Mouse (Mus musculus) lung, embryonic 14.5 days (tissue): ENCODE data around the gene Sf1. TPM values are rescaled to one million over a fixed set of nuclear protein-coding genes. Genes with fewer than 3 reads are reported as not detected.

ENCODE experiments used
- ATAC-seq: fragments of 200-750 bp; cut with Nextera tagmentation; 2 replicates; pipeline ENCODE4 v1.8.0; 2017; ENCODE audit warnings: mild to moderate bottlenecking, moderate TSS enrichment, moderate library complexity; ENCODE audit not compliant: insufficient read depth
- DNase-seq: peaks from one replicate; pipeline ENCODE4 v3.0.0-alpha.2; 2015
- H3K27ac ChIP-seq: fragments of 300-500 bp; sonication (generic); 2 replicates; pipeline ENCODE4 v1.5.1; 2014; ENCODE audit warnings: low read depth, mild to moderate bottlenecking, moderate library complexity
- H3K27me3 ChIP-seq: fragments of 300-500 bp; sonication (generic); 2 replicates; pipeline ENCODE4 v1.6.1; 2014; ENCODE audit warnings: low read length, control low read depth; ENCODE audit not compliant: insufficient read depth
- H3K36me3 ChIP-seq: fragments of 300-500 bp; sonication (generic); 2 replicates; pipeline ENCODE4 v1.6.1; 2014; ENCODE audit warnings: control low read depth; ENCODE audit not compliant: insufficient read depth
- H3K4me1 ChIP-seq: fragments of 300-500 bp; sonication (generic); 2 replicates; pipeline ENCODE4 v1.6.1; 2014; ENCODE audit warnings: antibody characterized with exemption, control low read depth; ENCODE audit not compliant: insufficient read depth
- H3K4me2 ChIP-seq: fragments of 300-500 bp; sonication (generic); 2 replicates; pipeline ENCODE4 v1.6.1; 2014; ENCODE audit warnings: mild to moderate bottlenecking
- H3K4me3 ChIP-seq: fragments of 300-500 bp; sonication (generic); 2 replicates; pipeline ENCODE4 v1.5.1; 2014; ENCODE audit warnings: low read depth, low read length
- H3K9ac ChIP-seq: fragments of 300-500 bp; sonication (generic); 2 replicates; pipeline ENCODE4 v1.6.1; 2014
- H3K9me3 ChIP-seq: fragments of 300-500 bp; sonication (generic); 2 replicates; pipeline ENCODE4 v1.6.1; 2016; ENCODE audit warnings: low read depth, low read length, control low read depth
- CTCF ChIP-seq: IDR thresholded peaks from 2 replicates; pipeline ENCODE4 v1.5.1; 2016; ENCODE audit warnings: antibody characterized with exemption, low read depth
- WGBS: fragments of 180-500 bp; shearing (Covaris S2); extraction: QIAGEN DNeasy Blood & Tissue Kit; methylation state at CpG from one replicate; pipeline ENCODE4 v1.1.7; 2014; 5-methylcytosine and 5-hydroxymethylcytosine counted together
- polyA plus RNA-seq: library from polyadenylated mRNA; unstranded; fragments of >200 nt; fragmentation: Nextera tagmentation; extraction: Ambion mirVana; gene quantifications from 2 replicates; pipeline ENCODE4 v1.2.1, GENCODE M21; 2014

The Sf1 gene
- polyA plus RNA-seq, 1 experiment from 2014 or later, result 200 TPM

DNA sequence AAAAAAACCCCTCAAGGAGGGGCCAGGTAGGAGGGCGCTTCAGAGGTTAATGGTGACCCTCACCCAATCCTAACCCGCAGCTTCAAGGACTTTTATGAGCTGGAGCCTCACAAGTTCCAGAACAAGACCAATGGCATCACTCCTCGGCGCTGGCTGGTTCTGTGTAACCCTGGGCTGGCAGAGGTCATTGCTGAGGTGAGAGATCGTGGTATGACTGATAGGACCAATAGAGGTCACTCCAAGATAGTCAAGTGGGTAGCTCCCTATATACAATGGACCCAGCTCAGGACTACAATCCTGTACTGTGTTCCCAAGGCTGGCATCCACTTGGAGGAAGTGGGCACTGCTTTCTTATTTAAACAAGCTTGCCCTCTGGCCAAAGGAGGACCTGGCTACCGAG, 26.8 kb downstream of the Sf1 start:
- no peak overlapping the region for H3K4me3 ChIP-seq
- no peak for TF ChIP-seq CTCF
- no peaks in the 10 kb centered on the region for H3K36me3 ChIP-seq
- peak overlapping the region; percentile 59 for H3K4me2 ChIP-seq
- no peak overlapping the region for H3K27ac ChIP-seq
- H3K9me3 ChIP-seq, result no peaks in the 10 kb centered on the region
- 51% methylated on average over 6 of the region's 6 CpGs for WGBS
- ATAC-seq (no peak), DNase-seq (no peak)
- H3K4me1 ChIP-seq, result no peaks in the 10 kb centered on the region
- no peak overlapping the region for H3K9ac ChIP-seq
- H3K27me3 ChIP-seq, result no peaks in the 10 kb centered on the region

DNA sequence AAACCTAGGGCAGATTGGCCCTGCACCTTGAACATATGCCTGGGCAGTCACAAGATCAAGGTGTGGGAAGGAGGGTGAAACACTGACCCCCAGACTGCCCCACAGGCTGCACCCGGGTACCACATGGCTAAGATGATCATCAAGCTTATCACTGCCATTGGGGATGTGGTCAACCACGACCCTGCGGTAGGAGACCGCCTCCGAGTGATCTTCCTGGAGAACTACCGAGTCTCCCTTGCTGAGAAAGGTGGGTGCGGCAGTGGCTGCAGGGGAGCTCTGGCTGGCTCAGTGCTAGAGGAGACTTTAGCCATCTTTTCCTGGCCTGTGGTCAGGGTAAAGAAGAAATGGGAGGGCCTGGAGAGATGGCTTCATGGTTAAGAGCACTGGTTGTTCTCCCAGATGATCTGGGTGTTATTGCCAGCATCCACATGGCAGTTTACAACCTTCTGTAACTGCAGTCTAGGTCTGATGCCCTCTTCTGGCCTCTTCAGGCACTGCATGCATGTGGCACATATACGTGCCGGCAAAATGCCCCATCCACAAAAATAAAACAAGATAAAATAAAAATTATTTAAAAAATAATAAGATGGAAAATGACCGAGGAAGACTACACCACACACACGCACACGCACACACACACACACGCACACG, 29.4 kb downstream of the Sf1 start:
- Histone ChIP-seq H3K4me2 (no peak overlapping the region), H3K36me3 (no peaks in the 10 kb centered on the region), H3K4me1 (no peaks in the 10 kb centered on the region), H3K4me3 (no peak overlapping the region), H3K9me3 (no peaks in the 10 kb centered on the region), H3K27me3 (0 out of 2 replicates have a peak, but pooled peaks cover under 1% of the 10 kb centered on the region), H3K27ac (no peak overlapping the region), H3K9ac (no peak overlapping the region)
- peak; percentile 46 for TF ChIP-seq CTCF
- ATAC-seq, result no peak
- DNase-seq, result no peak
- WGBS, result 90% methylated on average over 14 of the region's 14 CpGs

DNA sequence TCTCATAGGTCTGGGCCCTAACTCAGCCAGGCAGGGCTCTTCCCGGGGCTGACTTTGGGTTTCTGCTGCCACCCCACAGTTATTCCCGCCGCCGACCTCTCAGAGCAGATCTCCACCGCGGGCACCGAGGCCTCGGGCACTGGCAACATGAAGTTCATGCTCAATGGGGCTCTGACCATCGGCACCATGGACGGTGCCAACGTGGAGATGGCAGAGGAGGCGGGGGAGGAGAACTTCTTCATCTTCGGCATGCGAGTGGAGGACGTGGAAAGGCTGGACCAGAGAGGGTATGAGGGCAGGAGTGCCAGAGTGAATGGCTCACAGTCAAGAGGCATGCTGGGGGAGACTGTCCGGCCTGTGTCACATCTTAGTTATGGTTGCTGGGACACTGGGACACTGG, 30.1 kb downstream of the Sf1 start:
- no peak overlapping the region for H3K4me2 ChIP-seq
- H3K27ac ChIP-seq, result no peak overlapping the region
- H3K9me3 ChIP-seq, result no peaks in the 10 kb centered on the region
- no peak overlapping the region for H3K9ac ChIP-seq
- DNase-seq (no peak), ATAC-seq (no peak)
- no peak overlapping the region for H3K4me3 ChIP-seq
- H3K4me1 ChIP-seq, result no peaks in the 10 kb centered on the region
- H3K36me3 ChIP-seq, result no peaks in the 10 kb centered on the region
- WGBS, result 86% methylated on average over 16 of the region's 16 CpGs
- TF ChIP-seq CTCF, result no peak
- 0 out of 2 replicates have a peak, but pooled peaks cover 4% of the 10 kb centered on the region for H3K27me3 ChIP-seq

DNA sequence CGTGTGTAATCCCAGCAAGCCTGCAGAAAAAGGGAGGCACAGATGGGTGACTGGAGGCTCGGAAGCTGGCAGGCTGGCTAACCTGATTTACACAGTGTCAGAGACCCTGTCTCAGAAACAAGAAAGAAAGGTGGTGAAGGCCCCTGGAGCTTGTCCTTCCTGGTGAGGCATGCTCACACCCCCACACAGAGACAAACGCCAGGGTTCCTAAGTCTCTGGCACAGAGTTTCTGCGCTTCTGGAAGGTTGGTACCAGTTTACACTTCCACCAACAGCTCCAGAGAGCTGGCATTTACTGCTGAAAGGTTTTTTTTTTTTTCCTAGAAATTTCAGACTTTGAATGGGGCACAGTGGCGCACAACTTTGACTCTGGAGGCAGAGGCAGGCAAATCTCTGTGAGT, 32.7 kb downstream of the Sf1 start:
- Histone ChIP-seq H3K4me1 (no peaks in the 10 kb centered on the region), H3K4me3 (no peak overlapping the region), H3K27ac (no peak overlapping the region), H3K9me3 (no peaks in the 10 kb centered on the region), H3K27me3 (peaks cover 18% of the 10 kb centered on the region), H3K4me2 (no peak overlapping the region), H3K9ac (no peak overlapping the region), H3K36me3 (no peaks in the 10 kb centered on the region)
- ATAC-seq (no peak), DNase-seq (no peak)
- TF ChIP-seq CTCF, result no peak
- WGBS, result 81% methylated on average over 5 of the region's 5 CpGs

DNA sequence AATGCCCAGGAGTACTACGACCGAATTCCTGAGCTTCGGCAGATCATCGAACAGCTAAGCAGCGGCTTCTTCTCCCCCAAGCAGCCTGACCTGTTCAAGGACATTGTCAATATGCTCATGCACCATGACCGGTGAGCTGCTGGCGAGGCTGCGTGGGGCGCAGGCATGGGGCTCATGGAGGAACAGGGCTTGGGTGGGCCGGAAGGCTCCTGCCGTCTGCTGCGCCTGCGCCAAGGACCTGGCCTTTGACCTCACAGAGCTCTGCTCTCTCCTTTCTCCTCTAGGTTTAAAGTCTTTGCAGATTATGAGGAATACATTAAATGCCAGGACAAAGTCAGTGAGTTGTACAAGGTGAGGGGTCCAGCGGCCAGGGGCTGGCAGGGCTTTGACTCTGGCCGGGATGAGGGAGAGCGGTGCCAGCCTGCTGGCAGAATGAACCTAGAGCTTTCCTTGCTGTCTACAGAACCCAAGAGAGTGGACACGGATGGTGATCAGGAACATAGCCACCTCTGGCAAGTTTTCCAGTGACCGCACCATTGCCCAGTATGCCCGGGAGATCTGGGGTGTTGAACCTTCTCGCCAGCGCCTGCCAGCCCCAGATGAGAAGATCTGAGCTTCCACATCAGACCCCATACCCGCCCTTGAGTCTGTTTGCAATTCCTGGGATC, 34.2 kb downstream of the Sf1 start:
- ATAC-seq, result no peak
- H3K4me2 ChIP-seq, result no peak overlapping the region; the same call in 1 of the 2 replicates
- 78% methylated on average over 22 of the region's 22 CpGs for WGBS
- H3K4me1 ChIP-seq, result peaks cover 6% of the 10 kb centered on the region; the same call in 1 of the 2 replicates
- no peaks in the 10 kb centered on the region for H3K36me3 ChIP-seq
- peaks cover 29% of the 10 kb centered on the region for H3K27me3 ChIP-seq
- no peak for TF ChIP-seq CTCF
- no peak overlapping the region for H3K9ac ChIP-seq
- H3K9me3 ChIP-seq, result no peaks in the 10 kb centered on the region
- H3K27ac ChIP-seq, result no peak overlapping the region
- no peak for DNase-seq
- H3K4me3 ChIP-seq, result no peak overlapping the region

DNA sequence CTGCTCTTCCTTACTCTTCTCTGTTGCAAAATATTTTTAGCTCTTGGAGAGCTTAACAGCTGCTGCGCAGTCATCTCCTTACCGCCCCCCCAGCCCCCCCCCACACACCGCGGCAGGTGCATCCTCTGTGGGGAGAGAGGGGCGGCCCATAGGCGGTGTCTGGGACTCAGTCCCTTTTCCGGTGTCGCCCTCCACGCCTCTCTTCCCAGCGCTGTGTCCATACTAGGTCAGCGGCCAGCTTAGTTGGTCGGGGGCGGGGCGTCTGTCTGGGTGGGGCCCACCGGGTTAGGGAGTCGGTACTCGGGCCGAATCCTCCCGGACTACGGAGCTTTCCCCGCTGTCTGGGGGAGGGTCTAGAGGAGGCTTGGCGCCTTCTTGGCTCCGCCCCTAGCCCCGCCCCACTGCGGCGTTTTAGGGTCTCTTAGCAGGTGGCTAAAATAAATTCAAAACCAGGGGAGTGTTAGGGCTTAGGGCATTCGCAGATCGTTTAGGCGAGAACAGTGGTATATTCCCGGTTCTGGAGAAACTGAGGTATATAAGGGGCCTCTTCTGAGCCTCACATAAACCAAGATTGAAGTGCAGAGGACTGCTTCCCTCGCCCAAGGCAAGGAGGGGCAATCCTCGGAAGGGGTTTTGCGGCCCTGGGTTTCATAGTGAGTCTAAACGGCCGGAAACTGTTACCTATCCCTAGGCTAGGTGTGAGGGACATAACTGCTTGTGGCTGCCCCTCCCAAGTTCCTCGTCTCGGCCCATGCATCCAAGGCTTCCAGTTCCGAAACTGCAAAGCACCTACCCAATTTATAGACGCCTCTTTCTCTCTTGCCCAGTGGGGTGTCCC, 35.2 kb downstream of the Sf1 start:
- Histone ChIP-seq H3K9me3 (no peaks in the 10 kb centered on the region), H3K4me1 (peaks cover 6% of the 10 kb centered on the region; the same call in 1 of the 2 replicates), H3K27ac (0 out of 2 replicates have a peak overlapping the region, but pooled peaks have one; percentile 36), H3K4me2 (peak overlapping the region; percentile 99), H3K4me3 (peak overlapping the region; percentile 60), H3K9ac (peak overlapping the region; percentile 56), H3K36me3 (no peaks in the 10 kb centered on the region), H3K27me3 (peaks cover 29% of the 10 kb centered on the region)
- WGBS, result under 1% methylated on average over 39 of the region's 39 CpGs
- ATAC-seq (peak; percentile 30; the same call in 1 of the 2 replicates), DNase-seq (peak; percentile 68)
- TF ChIP-seq CTCF, result no peak
